Mouse (Mus musculus) forebrain, embryonic 12.5 days (tissue): ENCODE data around the gene Sdcbp2. TPM values are rescaled to one million over a fixed set of nuclear protein-coding genes. Genes with fewer than 3 reads are reported as not detected.
A peak's percentile ranks its signal among the peaks of the same experiment; 100 is the strongest.

Experiments used
- ATAC-seq: fragments of 200-750 bp; cut with Nextera tagmentation; 2 replicates; pipeline ENCODE4 v1.8.0; 2017; ENCODE audit warnings: moderate TSS enrichment; ENCODE audit not compliant: low FRiP score
- H3K27ac ChIP-seq: fragments of 300-500 bp; sonication (generic); 2 replicates; pipeline ENCODE4 v1.5.1; 2016; ENCODE audit warnings: mild to moderate bottlenecking
- H3K27me3 ChIP-seq: fragments of 300-500 bp; sonication (generic); 2 replicates; pipeline ENCODE4 v1.6.1; 2016; ENCODE audit warnings: mild to moderate bottlenecking
- H3K36me3 ChIP-seq: fragments of 300-500 bp; sonication (generic); replicated peaks from 2 replicates; pipeline ENCODE4 v1.6.1; 2016; ENCODE audit warnings: mild to moderate bottlenecking
- H3K4me1 ChIP-seq: fragments of 300-500 bp; sonication (generic); 2 replicates; pipeline ENCODE4 v1.6.1; 2016
- H3K4me2 ChIP-seq: fragments of 300-500 bp; sonication (generic); 2 replicates; pipeline ENCODE4 v1.6.1; 2016; ENCODE audit warnings: mild to moderate bottlenecking, moderate library complexity
- H3K4me3 ChIP-seq: fragments of 300-500 bp; sonication (generic); replicated peaks from 2 replicates; pipeline ENCODE4 v1.5.1; 2016; ENCODE audit warnings: mild to moderate bottlenecking
- H3K9ac ChIP-seq: fragments of 300-500 bp; sonication (generic); 2 replicates; pipeline ENCODE4 v1.6.1; 2016; ENCODE audit warnings: mild to moderate bottlenecking
- H3K9me3 ChIP-seq: fragments of 300-500 bp; sonication (generic); 2 replicates; pipeline ENCODE4 v1.6.1; 2016
- WGBS: fragments of 180-500 bp; shearing (Covaris S2); methylation state at CpG from one replicate; pipeline ENCODE4 v1.1.7; 2016; 5-methylcytosine and 5-hydroxymethylcytosine counted together
- polyA plus RNA-seq: library from polyadenylated mRNA; unstranded; fragments of >200 nt; fragmentation: Nextera tagmentation; extraction: Ambion mirVana; gene quantifications from 2 replicates; pipeline ENCODE4 v1.2.1, GENCODE M21; 2016

Gene Sdcbp2
- polyA plus RNA-seq, 1 experiment from 2014 or later = 0.98 TPM

DNA sequence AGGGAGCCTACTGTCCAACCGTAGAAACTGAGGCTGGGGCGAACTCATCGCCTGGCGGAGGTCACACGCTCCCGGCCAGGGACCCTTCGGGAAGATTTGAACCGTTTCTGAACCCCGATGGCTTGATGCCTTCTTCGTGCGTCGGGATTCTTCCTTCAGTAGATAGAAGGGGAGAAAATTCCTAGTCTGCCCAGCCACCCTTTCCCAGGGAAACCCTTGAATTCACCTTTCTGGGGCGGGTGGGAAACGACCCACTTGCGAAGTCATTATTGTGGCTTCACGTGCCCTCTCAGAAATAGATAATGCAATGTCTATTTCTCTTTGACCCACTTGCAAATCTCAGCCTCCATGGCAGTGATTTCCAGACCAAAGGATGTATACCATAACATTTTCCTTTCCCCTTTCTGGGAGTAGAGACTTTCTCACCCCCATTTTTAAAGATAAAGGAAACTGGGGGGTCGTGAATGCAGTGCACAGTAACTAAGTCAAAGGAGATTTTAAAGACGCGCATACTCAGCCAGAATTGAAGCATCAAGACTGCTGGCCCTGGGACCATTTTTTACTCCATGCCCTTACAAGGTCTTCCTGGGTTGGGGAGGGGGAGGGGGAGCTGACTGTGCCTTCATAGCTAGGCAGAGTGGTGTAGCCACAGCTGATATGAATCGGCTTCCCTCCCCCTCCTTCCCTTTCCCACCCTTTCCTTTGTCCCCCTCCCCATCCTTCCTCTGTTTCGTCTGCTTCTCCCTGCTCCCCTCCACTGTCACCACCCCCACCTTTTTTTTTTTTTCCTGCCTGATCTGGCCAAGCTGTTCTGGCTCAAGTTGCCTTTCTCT lies 29.1 kb upstream of the Sdcbp2 start:
- Histone ChIP-seq H3K4me1 (peaks cover 32% of the 10 kb centered on the region), H3K4me3 (peak overlapping the region; percentile 95), H3K36me3 (peaks cover 36% of the 10 kb centered on the region), H3K27ac (peak overlapping the region; percentile 91), H3K9ac (peak overlapping the region; percentile 94), H3K27me3 (no peaks in the 10 kb centered on the region), H3K4me2 (peak overlapping the region; percentile 77), H3K9me3 (no peaks in the 10 kb centered on the region)
- WGBS = 2% methylated on average over 20 of the region's 21 CpGs
- ATAC-seq = 0 out of 2 replicates have a peak, but pooled peaks have one; percentile 33

GRCm38 (mm10) chr2:151544673-151545072 lies 27.7 kb upstream of the Sdcbp2 start:
- Histone ChIP-seq H3K9ac (peak overlapping the region; percentile 40), H3K4me1 (peaks cover 35% of the 10 kb centered on the region), H3K27me3 (no peaks in the 10 kb centered on the region), H3K36me3 (peaks cover 46% of the 10 kb centered on the region), H3K4me3 (no peak overlapping the region), H3K4me2 (peak overlapping the region; percentile 77), H3K9me3 (no peaks in the 10 kb centered on the region), H3K27ac (no peak overlapping the region)
- no peak for ATAC-seq
- WGBS = 47% methylated on average over 6 of the region's 6 CpGs

DNA sequence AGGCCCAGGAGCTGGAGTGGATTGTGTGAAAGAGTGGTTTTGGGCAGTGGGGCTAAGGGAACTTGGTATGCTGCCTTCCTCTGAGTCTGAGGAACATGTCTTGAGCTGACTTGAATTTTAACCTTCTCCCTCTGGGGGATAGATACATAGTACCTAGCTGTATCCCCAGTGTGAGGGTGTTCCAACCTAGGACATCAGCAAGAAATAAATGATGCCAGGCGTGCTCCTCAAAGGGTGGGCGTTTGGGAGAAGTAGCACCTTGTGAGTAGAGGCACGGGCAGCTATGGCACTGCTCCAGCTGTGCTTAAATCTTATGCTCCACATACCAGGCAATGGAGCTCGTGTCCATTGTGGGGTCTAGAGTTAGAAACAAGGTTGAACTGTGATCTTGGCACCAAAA lies 25.9 kb upstream of the Sdcbp2 start:
- no peak overlapping the region for H3K4me2 ChIP-seq
- no peak overlapping the region for H3K4me3 ChIP-seq
- 95% methylated on average over 4 of the region's 4 CpGs for WGBS
- no peaks in the 10 kb centered on the region for H3K9me3 ChIP-seq
- H3K27me3 ChIP-seq = no peaks in the 10 kb centered on the region
- H3K9ac ChIP-seq = no peak overlapping the region
- no peak overlapping the region for H3K27ac ChIP-seq
- ATAC-seq = no peak
- H3K36me3 ChIP-seq = peaks cover 63% of the 10 kb centered on the region
- H3K4me1 ChIP-seq = peaks cover 31% of the 10 kb centered on the region

DNA sequence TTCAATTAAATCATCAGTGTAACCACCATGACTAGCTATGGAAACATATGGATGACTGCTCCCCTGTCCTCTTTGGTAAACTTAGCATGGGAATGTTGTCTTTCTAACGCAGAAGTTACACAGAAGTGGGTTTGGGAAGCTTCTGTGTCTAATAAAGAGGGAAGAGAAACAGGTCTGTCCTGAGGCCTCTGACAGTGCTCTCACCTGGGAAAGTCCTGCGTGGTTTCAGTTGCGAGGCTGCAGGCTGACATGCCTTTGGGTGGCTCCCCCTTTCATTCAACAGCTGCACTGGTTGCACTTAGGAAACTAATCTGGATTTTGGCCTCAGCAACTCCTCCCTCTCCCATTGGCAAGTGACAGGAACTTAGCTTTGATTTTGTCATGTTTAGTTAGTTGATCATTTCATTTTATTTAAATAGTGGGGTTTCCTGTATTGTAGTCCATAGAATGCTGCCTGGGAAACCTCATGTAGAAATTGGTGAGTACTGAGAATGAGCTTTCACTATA lies 22.8 kb upstream of the Sdcbp2 start:
- ATAC-seq = no peak
- H3K9me3 ChIP-seq = no peaks in the 10 kb centered on the region
- 96% methylated on average over 3 of the region's 3 CpGs for WGBS
- no peak overlapping the region for H3K4me3 ChIP-seq
- no peaks in the 10 kb centered on the region for H3K27me3 ChIP-seq
- peaks cover 13% of the 10 kb centered on the region for H3K4me1 ChIP-seq
- H3K27ac ChIP-seq = no peak overlapping the region
- H3K36me3 ChIP-seq = peaks cover 87% of the 10 kb centered on the region
- H3K9ac ChIP-seq = no peak overlapping the region
- no peak overlapping the region for H3K4me2 ChIP-seq

- peak; percentile 33; the same call in 1 of the 2 replicates for ATAC-seq
- H3K36me3 ChIP-seq = peaks cover 58% of the 10 kb centered on the region
Observed at GRCm38 (mm10) chr2:151562930-151563921, 9.2 kb upstream of the Sdcbp2 start.

GRCm38 (mm10) chr2:151564006-151564405 lies 8.4 kb upstream of the Sdcbp2 start:
- Histone ChIP-seq H3K27ac (no peak overlapping the region), H3K9me3 (no peaks in the 10 kb centered on the region), H3K9ac (no peak overlapping the region), H3K36me3 (peaks cover 51% of the 10 kb centered on the region), H3K27me3 (no peaks in the 10 kb centered on the region), H3K4me1 (no peaks in the 10 kb centered on the region), H3K4me2 (no peak overlapping the region), H3K4me3 (no peak overlapping the region)
- ATAC-seq = no peak
- WGBS = 88% methylated on average over 1 of the region's 1 CpGs

More at GRCm38 (mm10) chr2:151562930-151563921, 9.2 kb upstream of the Sdcbp2 start:
- whole genome bisulfite sequencing = 91% methylated on average over 7 of the region's 7 CpGs
- H3K27me3 ChIP-seq = no peaks in the 10 kb centered on the region
- H3K9ac ChIP-seq = no peak overlapping the region
- no peaks in the 10 kb centered on the region for H3K4me1 ChIP-seq
- H3K27ac ChIP-seq = no peak overlapping the region
- H3K4me3 ChIP-seq = no peak overlapping the region
- H3K9me3 ChIP-seq = no peaks in the 10 kb centered on the region
- no peak overlapping the region for H3K4me2 ChIP-seq

DNA sequence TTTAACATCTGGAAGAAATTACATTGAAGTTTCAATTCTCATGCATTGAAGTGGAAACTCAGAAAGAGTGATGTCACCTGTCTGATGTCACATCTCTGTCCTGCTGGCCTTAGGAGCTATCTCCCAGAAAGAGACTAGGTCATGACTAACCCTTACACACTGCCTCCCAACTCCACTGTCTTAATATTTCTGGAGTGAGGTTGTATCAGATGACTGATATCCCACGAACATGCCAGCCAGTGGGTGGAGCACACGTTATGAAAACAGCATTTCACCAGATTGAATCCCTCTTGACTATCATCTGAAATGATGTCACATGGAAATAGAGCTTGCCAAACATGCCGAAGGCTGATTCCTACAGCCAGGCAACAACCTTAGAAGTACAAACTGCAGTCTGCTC lies 7.4 kb upstream of the Sdcbp2 start:
- no peak for ATAC-seq
- Histone ChIP-seq H3K9me3 (no peaks in the 10 kb centered on the region), H3K36me3 (peaks cover 41% of the 10 kb centered on the region), H3K9ac (no peak overlapping the region), H3K4me2 (no peak overlapping the region), H3K4me1 (no peaks in the 10 kb centered on the region), H3K27ac (no peak overlapping the region), H3K4me3 (no peak overlapping the region), H3K27me3 (no peaks in the 10 kb centered on the region)
- WGBS = 81% methylated on average over 3 of the region's 3 CpGs

DNA sequence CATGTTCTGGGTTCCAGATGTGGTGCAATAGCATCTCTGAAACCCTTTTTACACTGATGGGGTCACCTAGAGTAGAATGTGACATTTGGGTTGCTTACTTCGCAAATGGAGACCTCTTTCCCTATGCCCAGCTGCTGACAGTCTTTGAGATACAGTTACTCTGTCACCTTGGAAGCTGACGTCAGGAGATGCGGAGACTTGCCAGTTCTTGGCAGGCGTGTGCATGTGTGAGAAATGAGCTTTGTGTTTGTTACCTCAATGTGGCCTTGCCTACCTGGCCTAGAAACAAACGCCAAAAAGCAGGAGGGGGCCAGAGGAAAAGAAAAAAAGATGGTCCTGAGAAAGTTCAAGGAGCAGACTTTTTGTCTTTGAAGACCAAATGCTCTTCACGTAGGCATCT lies 5.6 kb upstream of the Sdcbp2 start:
- H3K4me1 ChIP-seq = no peaks in the 10 kb centered on the region
- H3K4me3 ChIP-seq = no peak overlapping the region
- H3K27me3 ChIP-seq = no peaks in the 10 kb centered on the region
- H3K9ac ChIP-seq = no peak overlapping the region
- ATAC-seq = no peak
- H3K27ac ChIP-seq = no peak overlapping the region
- no peaks in the 10 kb centered on the region for H3K9me3 ChIP-seq
- no peak overlapping the region for H3K4me2 ChIP-seq
- WGBS = 90% methylated on average over 6 of the region's 6 CpGs
- peaks cover 23% of the 10 kb centered on the region for H3K36me3 ChIP-seq

DNA sequence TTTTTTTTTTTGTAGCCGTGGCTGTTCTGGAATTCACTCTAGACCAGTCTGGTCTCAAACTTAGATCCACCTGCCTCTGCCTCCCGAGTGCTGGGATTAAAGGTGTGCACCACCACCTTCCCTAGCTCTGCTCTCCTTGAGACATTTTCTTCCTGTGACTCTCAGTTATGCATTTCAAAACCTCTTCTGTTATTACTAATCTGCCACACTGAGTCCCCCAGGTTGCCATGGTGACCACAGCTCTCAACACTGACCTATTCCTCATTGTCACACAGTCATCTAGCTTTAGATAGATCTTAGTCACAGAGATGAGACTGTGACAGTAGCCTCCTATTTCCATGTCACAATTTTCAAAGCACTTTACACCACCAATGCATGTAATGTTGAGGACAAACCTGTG lies 3.0 kb upstream of the Sdcbp2 start:
- H3K4me2 ChIP-seq = no peak overlapping the region
- no peak overlapping the region for H3K9ac ChIP-seq
- H3K27ac ChIP-seq = no peak overlapping the region
- H3K4me1 ChIP-seq = no peaks in the 10 kb centered on the region
- no peak for ATAC-seq
- no peak overlapping the region for H3K4me3 ChIP-seq
- 0 out of 2 replicates have a peak, but pooled peaks cover 6% of the 10 kb centered on the region for H3K27me3 ChIP-seq
- 66% methylated on average over 2 of the region's 2 CpGs for WGBS
- H3K36me3 ChIP-seq = peaks cover 8% of the 10 kb centered on the region
- no peaks in the 10 kb centered on the region for H3K9me3 ChIP-seq

- Histone ChIP-seq H3K9me3 (no peaks in the 10 kb centered on the region), H3K27me3 (peaks cover 8% of the 10 kb centered on the region; the same call in 1 of the 2 replicates), H3K4me1 (peaks cover 9% of the 10 kb centered on the region), H3K27ac (no peak overlapping the region), H3K9ac (no peak overlapping the region), H3K4me3 (no peak overlapping the region), H3K4me2 (no peak overlapping the region), H3K36me3 (no peaks in the 10 kb centered on the region)
- ATAC-seq = no peak
- 74% methylated on average over 3 of the region's 3 CpGs for WGBS
Observed at GRCm38 (mm10) chr2:151573667-151574066, 1.2 kb downstream of the Sdcbp2 start.

DNA sequence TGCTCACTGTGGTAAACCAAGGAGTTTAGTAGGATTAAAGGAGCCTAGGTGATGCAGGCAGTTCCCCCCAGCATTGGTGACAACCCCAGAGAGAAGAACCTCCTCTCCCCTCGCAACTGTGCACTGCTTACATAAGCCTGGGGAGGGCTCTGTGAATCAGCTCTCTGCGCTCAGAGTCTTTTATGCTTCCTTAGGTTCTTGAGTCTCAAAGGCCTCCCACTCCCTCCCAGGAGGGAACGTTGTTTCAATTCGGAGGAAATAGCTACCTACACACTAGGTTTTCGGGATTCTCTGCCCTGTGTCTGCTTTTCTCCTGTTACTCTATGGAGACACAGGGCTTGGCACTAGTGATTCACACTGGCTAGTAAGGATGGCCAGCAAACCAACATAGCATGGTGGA lies 2.2 kb downstream of the Sdcbp2 start:
- Histone ChIP-seq H3K9me3 (no peaks in the 10 kb centered on the region), H3K4me3 (no peak overlapping the region), H3K9ac (no peak overlapping the region), H3K4me1 (peaks cover 9% of the 10 kb centered on the region), H3K36me3 (no peaks in the 10 kb centered on the region), H3K27ac (no peak overlapping the region), H3K4me2 (no peak overlapping the region), H3K27me3 (peaks cover 13% of the 10 kb centered on the region)
- WGBS = 68% methylated on average over 5 of the region's 5 CpGs
- ATAC-seq = no peak

DNA sequence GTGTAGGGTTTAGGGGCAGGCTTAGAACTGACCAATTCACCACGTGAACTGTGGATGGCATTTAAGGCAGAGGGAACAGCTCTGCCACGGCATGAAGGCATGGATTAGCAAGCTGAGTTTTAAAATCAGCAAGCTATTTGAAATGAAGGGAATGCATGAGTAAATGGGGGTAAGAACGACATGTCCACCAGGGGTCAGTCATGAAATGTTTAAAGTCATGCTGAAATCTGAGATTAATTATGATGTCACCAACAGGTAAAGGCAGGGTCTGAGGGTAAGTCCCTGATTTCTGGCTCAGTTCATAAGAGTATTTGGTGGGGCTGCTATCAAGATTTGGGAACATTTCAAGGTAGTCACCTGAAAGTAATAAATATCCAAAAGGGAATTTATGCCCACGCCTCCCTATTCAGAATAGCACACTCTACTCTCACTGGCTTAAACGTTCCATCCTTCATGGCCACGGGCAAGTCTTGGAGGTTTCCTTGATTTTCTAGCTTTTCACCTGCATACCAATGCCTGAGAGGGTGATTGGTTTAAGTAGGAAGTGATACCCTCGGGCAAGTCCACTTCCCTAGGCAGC lies 2.8 kb downstream of the Sdcbp2 start:
- ATAC-seq = peak; percentile 9; the same call in 1 of the 2 replicates
- no peaks in the 10 kb centered on the region for H3K36me3 ChIP-seq
- no peaks in the 10 kb centered on the region for H3K9me3 ChIP-seq
- peak overlapping the region; percentile 48 for H3K9ac ChIP-seq
- H3K27ac ChIP-seq = no peak overlapping the region
- 26% methylated on average over 7 of the region's 7 CpGs for WGBS
- H3K4me3 ChIP-seq = peak overlapping the region; percentile 40
- peaks cover 13% of the 10 kb centered on the region for H3K27me3 ChIP-seq
- peak overlapping the region; percentile 72 for H3K4me2 ChIP-seq
- peaks cover 9% of the 10 kb centered on the region for H3K4me1 ChIP-seq
